Comparison of ENCODE assay signal across 22 mouse cellular contexts in the genomic region with DNA sequence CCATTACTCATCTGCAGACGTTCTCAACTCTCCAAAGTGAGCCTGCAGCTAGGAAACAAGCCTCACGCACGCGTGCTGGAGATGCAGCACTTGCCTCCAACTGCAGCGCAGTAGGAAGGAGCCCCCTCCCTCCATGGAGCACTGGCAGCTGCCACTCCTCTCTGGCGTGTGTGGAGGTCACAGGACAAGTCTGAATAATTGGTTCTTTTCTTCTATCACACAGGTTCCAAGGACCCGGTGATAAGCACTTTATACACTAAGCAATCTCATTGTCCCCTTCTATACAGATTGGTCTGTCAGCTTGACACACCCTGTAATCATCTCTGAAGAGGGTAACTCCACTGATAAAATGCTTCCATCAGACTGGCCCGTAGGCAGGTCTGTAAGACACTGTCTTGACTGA. TPM values are rescaled to one million over a fixed set of nuclear protein-coding genes. Genes with fewer than 3 reads are reported as not detected.
A peak's percentile ranks its signal among the peaks of the same experiment; 100 is the strongest.
DNase-seq lines count a peak whose midpoint lies in the region; ATAC-seq lines count a peak whose summit lies in the region.
"Had no signal": no experiment of that assay in that cellular context is flagged by ENCODE, and none has a peak within 500 bp of the region (broad histone marks: within the 10 kb centered on the region; RNA-seq: fewer than 3 reads in every experiment).

No protein-coding gene starts in this region.

- H3K4me2 ChIP-seq in intestine, embryonic 15.5 days (replicated peaks): no peak overlapping the region
- H3K4me2 ChIP-seq: heart, embryonic 13.5 days; neural tube, embryonic 15.5 days had no signal

- H3K36me3 ChIP-seq in intestine, embryonic 15.5 days: 0 out of 2 replicates have a peak, but pooled peaks cover 5% of the 10 kb centered on the region

- WGBS in intestine, embryonic 15.5 days: 52% methylated on average over 8 of the region's 8 CpGs

- peak; percentile 41; the same call in 1 of the 2 replicates for ATAC-seq in frontal cortex, adult (ENCODE audit: low TSS enrichment)
- ATAC-seq in intestine, embryonic 15.5 days: peak; percentile 75
- ATAC-seq: forebrain, embryonic 16.5 days had no signal

- no peaks in the 10 kb centered on the region for H3K9me3 ChIP-seq in intestine, embryonic 15.5 days
- H3K9me3 ChIP-seq: heart, embryonic 13.5 days; midbrain, embryonic 10.5 days; neural tube, embryonic 15.5 days had no signal

- H3K4me3 ChIP-seq in intestine, embryonic 15.5 days (replicated peaks): no peak overlapping the region
- H3K4me3 ChIP-seq: erythroblast, embryonic 14.5 days; gastrocnemius, adult 2 months; heart, embryonic 13.5 days; midbrain, embryonic 10.5 days; myocyte; neural tube, embryonic 15.5 days had no signal

- 0 out of 2 replicates have a peak, but pooled peaks cover 6% of the 10 kb centered on the region for H3K4me1 ChIP-seq in intestine, embryonic 15.5 days (replicated peaks)

- H3K27me3 ChIP-seq in intestine, embryonic 15.5 days (replicated peaks): no peaks in the 10 kb centered on the region
- H3K27me3 ChIP-seq: CH12.LX; heart, embryonic 13.5 days; neural tube, embryonic 15.5 days had no signal

- H3K27ac ChIP-seq in intestine, embryonic 15.5 days: no peak overlapping the region
- H3K27ac ChIP-seq: gastrocnemius, adult 2 months; heart, embryonic 13.5 days; midbrain, embryonic 10.5 days; neural tube, embryonic 15.5 days had no signal

- H3K9ac ChIP-seq in intestine, embryonic 15.5 days: no peak overlapping the region
- H3K9ac ChIP-seq: heart, embryonic 13.5 days; neural tube, embryonic 15.5 days had no signal

- DNase-seq in frontal cortex, adult 2 months (ENCODE audit: extremely low spot score in 1 of 2, low spot score in 1 of 2): no peak
- peak; percentile 32 for DNase-seq in right cerebral cortex, adult 18-20 months
- DNase-seq in right cerebral cortex, postnatal 14 days: no peak
- DNase-seq in testis, postnatal 14 days (ENCODE audit: low spot score): peak; percentile 55
- DNase-seq in urinary bladder, postnatal 36 days (ENCODE audit: low spot score in 2 of 2): no peak
- DNase-seq: cerebellum, adult 18-20 months; gastrocnemius, adult 2 months; heart, postnatal 4 days; lung, postnatal 14 days; thymus, postnatal 14 days had no signal

RNA-seq across cellular contexts. Expression of a gene that starts 10.0 kb away (rescaled TPM):
- 678 and 795 TPM in 2 replicates for polyA plus RNA-seq in frontal cortex, adult 2 months (2012; rRNA removed)
- 39.8 and 43.6 TPM in 2 replicates for polyA plus RNA-seq in intestine, embryonic 15.5 days (2015; fragmentation: Nextera tagmentation; extraction: Ambion mirVana)

RNA-seq across cellular contexts. Expression of a gene that starts 24.9 kb away (rescaled TPM):
- 6.3 and 6.8 TPM in 2 replicates for polyA plus RNA-seq in frontal cortex, adult 2 months (2012; rRNA removed)
- polyA plus RNA-seq in intestine, embryonic 15.5 days (2015; fragmentation: Nextera tagmentation; extraction: Ambion mirVana): not detected in 2 replicates
- polyA plus RNA-seq: erythroblast, embryonic 14.5 days; forebrain, embryonic 16.5 days; kidney, embryonic 14.5 days; liver, adult 2 months had no signal

RNA-seq across cellular contexts. Expression of a gene that starts 25.0 kb away (rescaled TPM):
- polyA plus RNA-seq in frontal cortex, adult 2 months (2012; rRNA removed): 2.9 and 3.5 TPM in 2 replicates
- 68.0 and 117 TPM in 2 replicates for polyA plus RNA-seq in intestine, embryonic 15.5 days (2015; fragmentation: Nextera tagmentation; extraction: Ambion mirVana)

RNA-seq across cellular contexts. Expression of a gene that starts 36.6 kb away (rescaled TPM):
- 0.10 and 0.25 TPM in 2 replicates for polyA plus RNA-seq in frontal cortex, adult 2 months (2012; rRNA removed)
- not detected in 2 replicates for polyA plus RNA-seq in intestine, embryonic 15.5 days (2015; fragmentation: Nextera tagmentation; extraction: Ambion mirVana)
- polyA plus RNA-seq: erythroblast, embryonic 14.5 days; heart, embryonic 13.5 days; kidney, embryonic 14.5 days; liver, adult 2 months; small intestine, adult 2 months had no signal

RNA-seq across cellular contexts. Expression of a gene that starts 45.0 kb away (rescaled TPM):
- polyA plus RNA-seq in frontal cortex, adult 2 months (2012; rRNA removed): 6.4 and 7.7 TPM in 2 replicates
- polyA plus RNA-seq in intestine, embryonic 15.5 days (2015; fragmentation: Nextera tagmentation; extraction: Ambion mirVana): 0.67 and 0.92 TPM in 2 replicates
- polyA plus RNA-seq: erythroblast, embryonic 14.5 days; liver, adult 2 months had no signal

Comparison
In these comparisons a context has a peak if more than half of its experiments do, and no peak if none do; other contexts are left out.
1. DNase-seq: peak in right cerebral cortex, adult 18-20 months (single experiment) and testis, postnatal 14 days (single experiment); none in frontal cortex, adult 2 months (0 of 2), right cerebral cortex, postnatal 14 days (single experiment) and urinary bladder, postnatal 36 days (0 of 2).
2. RNA of a gene that starts 10.0 kb away (polyA plus RNA-seq): 678 to 795 TPM in frontal cortex, adult 2 months; 39.8 to 43.6 TPM in intestine, embryonic 15.5 days; every median in the first group is over 10 times any median in the second.
3. RNA of a gene that starts 25.0 kb away (polyA plus RNA-seq): 68.0 to 117 TPM in intestine, embryonic 15.5 days; 2.9 to 3.5 TPM in frontal cortex, adult 2 months; every median in the first group is over 10 times any median in the second.